Mouse (Mus musculus) heart, embryonic 13.5 days (tissue): ENCODE results near the gene Gm20441. TPM values are rescaled to one million over a fixed set of nuclear protein-coding genes. Genes with fewer than 3 reads are reported as not detected.

Source experiments
- ATAC-seq: fragments of 200-750 bp; cut with Nextera tagmentation; 2 replicates; pipeline ENCODE4 v1.8.0; 2017; ENCODE audit warnings: moderate TSS enrichment; ENCODE audit not compliant: insufficient number of reproducible peaks, low FRiP score, low TSS enrichment; ENCODE audit errors: extremely low read depth
- H3K27ac ChIP-seq: fragments of 300-500 bp; sonication (generic); replicated peaks from 2 replicates; pipeline ENCODE4 v1.5.1; 2015; ENCODE audit warnings: moderate library complexity, mild to moderate bottlenecking, inconsistent platforms
- H3K27me3 ChIP-seq: fragments of 300-500 bp; sonication (generic); replicated peaks from 2 replicates; pipeline ENCODE4 v1.6.1; 2015; ENCODE audit warnings: mild to moderate bottlenecking, inconsistent platforms
- H3K36me3 ChIP-seq: fragments of 300-500 bp; sonication (generic); 2 replicates; pipeline ENCODE4 v1.6.1; 2015; ENCODE audit warnings: mild to moderate bottlenecking, inconsistent platforms
- H3K4me1 ChIP-seq: fragments of 300-500 bp; sonication (generic); 2 replicates; pipeline ENCODE4 v1.6.1; 2015; ENCODE audit warnings: inconsistent platforms
- H3K4me2 ChIP-seq: fragments of 300-500 bp; sonication (generic); 2 replicates; pipeline ENCODE4 v1.6.1; 2015; ENCODE audit warnings: inconsistent platforms, mild to moderate bottlenecking, moderate library complexity
- H3K4me3 ChIP-seq: fragments of 300-500 bp; sonication (generic); 2 replicates; pipeline ENCODE4 v1.5.1; 2015; ENCODE audit warnings: moderate library complexity, mild to moderate bottlenecking, inconsistent platforms
- H3K9ac ChIP-seq: fragments of 300-500 bp; sonication (generic); 2 replicates; pipeline ENCODE4 v1.6.1; 2015; ENCODE audit warnings: inconsistent platforms, mild to moderate bottlenecking, moderate library complexity
- H3K9me3 ChIP-seq: fragments of 300-500 bp; sonication (generic); 2 replicates; pipeline ENCODE4 v1.6.1; 2016; ENCODE audit warnings: inconsistent platforms
- WGBS: fragments of 180-500 bp; shearing (Covaris S2); methylation state at CpG from one replicate; pipeline ENCODE4 v1.1.7; 2015; ENCODE audit warnings: mixed read lengths; 5-methylcytosine and 5-hydroxymethylcytosine counted together
- polyA plus RNA-seq: library from polyadenylated mRNA; unstranded; fragments of >200 nt; fragmentation: Nextera tagmentation; extraction: Ambion mirVana; gene quantifications from 2 replicates; pipeline ENCODE4 v1.2.1, GENCODE M21; 2015

The Gm20441 gene
- polyA plus RNA-seq, 1 experiment from 2014 or later: not detected

DNA sequence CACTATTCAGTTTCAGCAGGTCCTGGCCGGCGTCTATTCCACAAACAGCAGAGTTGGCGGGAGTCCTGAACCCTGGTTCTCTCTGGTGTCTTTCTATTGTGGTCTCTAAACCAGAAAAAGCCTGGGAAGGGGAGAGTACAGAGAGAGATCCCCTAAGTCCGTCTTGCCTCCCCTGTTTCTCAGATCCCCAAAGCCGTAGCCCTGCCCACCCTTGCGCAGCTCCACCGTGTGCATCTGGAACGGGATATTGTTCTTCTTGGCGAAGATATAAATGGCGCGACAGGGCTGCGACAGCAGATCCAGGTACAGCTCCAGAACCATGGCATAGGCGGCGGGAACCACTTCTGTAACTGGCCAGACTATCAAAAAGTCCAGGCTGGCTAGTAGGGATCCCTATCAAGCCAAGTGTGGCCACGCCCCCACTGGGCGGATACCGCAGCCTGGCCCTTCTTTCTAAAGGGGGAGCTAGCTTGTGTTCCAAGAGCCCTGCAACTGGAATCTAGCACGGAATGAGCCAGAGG lies 17.5 kb upstream of the Gm20441 start, which contains the start of gene Gstt1:
TSS of gene Gstt1 (minus strand) at position 409 of the 521 bp plus-strand sequence.
- H3K4me1 ChIP-seq: peaks cover 18% of the 10 kb centered on the region
- no peak within 1 kb of the TSS; the same call in 1 of the 2 replicates for H3K27ac ChIP-seq
- H3K4me2 ChIP-seq: peak within 1 kb of the TSS; percentile 96
- no peak for ATAC-seq
- H3K9ac ChIP-seq: peak within 1 kb of the TSS; percentile 79
- H3K27me3 ChIP-seq: peaks cover 28% of the 10 kb centered on the region
- no peaks in the 10 kb centered on the region for H3K36me3 ChIP-seq
- 1% methylated on average over 18 of the region's 18 CpGs for WGBS
- H3K9me3 ChIP-seq: no peaks in the 10 kb centered on the region
- peak within 1 kb of the TSS; percentile 56 for H3K4me3 ChIP-seq

DNA sequence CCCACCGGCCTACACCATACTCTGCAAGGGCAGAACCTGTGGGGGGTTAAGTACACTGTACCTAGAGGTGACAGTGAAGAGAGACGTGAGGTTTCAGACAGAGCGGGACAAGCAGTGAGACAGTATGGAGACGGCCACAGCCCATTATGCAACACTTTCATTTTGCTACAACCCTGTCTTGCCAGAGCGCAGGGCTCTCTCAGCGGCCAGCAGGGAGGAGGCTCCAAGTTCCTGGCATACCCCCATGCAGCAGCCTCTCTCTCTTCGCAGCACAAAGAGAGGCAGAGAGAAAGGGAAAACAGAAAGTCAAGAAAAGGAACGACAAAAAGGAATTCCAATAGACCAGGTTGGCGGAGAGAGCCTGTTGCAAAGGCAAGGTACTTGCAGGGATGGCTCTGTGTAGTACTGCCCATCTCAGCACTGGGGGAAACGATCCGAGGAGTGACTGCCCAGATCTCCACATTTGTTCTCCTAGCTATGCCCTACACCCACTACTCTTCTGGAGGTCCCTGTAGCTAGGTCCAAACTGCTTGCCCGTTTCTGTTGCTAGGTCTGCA lies 16.9 kb upstream of the Gm20441 start:
- H3K27me3 ChIP-seq: peaks cover 25% of the 10 kb centered on the region
- 1% methylated on average over 12 of the region's 12 CpGs for WGBS
- ATAC-seq: no peak
- peak overlapping the region; percentile 96 for H3K4me2 ChIP-seq
- H3K27ac ChIP-seq: no peak overlapping the region; the same call in 1 of the 2 replicates
- peaks cover 18% of the 10 kb centered on the region for H3K4me1 ChIP-seq
- peak overlapping the region; percentile 56 for H3K4me3 ChIP-seq
- peak overlapping the region; percentile 79 for H3K9ac ChIP-seq
- H3K36me3 ChIP-seq: no peaks in the 10 kb centered on the region
- no peaks in the 10 kb centered on the region for H3K9me3 ChIP-seq

DNA sequence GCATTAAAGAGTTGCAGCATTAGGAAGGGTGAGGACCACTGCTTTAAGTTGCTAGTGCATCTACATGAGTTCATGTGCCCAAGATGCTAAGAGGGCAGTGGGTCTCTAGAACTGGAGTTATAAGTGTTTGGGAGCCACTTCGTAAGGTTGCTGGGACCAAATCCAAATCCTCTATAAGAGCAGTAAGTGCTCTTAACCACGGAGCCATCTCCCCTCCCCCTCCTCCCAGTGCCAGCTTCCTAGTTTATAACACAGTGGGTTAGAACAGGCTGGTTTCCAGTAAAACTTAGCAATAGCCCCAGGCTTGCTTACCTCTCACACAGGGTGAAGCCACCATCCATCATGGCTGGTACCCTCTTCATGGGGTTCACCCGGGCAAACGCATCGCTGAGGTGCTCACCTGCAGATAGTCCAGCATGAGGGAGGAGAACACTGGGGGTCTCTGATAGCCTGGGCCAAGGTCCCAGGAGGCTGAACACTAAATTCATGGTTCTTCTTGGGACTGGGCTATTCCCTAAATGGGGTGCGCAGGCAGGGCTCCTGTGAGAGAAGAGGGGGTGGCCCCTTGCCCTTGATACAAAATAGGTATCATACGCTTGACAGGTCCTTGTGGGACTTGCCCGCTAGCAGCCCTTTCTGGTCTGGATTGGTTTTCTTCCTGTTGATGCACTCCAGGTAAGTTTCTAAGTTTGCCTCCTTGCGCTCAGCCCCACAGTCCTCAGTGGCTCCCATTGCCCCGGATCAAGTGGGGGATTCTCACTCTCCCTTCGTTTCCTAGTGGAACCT lies 16.2 kb upstream of the Gm20441 start:
- no peaks in the 10 kb centered on the region for H3K9me3 ChIP-seq
- H3K36me3 ChIP-seq: no peaks in the 10 kb centered on the region
- ATAC-seq: no peak
- peak overlapping the region; percentile 56 for H3K4me3 ChIP-seq
- peaks cover 18% of the 10 kb centered on the region for H3K4me1 ChIP-seq
- 37% methylated on average over 11 of the region's 11 CpGs for WGBS
- H3K27ac ChIP-seq: no peak overlapping the region
- peak overlapping the region; percentile 96 for H3K4me2 ChIP-seq
- H3K27me3 ChIP-seq: peaks cover 25% of the 10 kb centered on the region
- H3K9ac ChIP-seq: peak overlapping the region; percentile 79

DNA sequence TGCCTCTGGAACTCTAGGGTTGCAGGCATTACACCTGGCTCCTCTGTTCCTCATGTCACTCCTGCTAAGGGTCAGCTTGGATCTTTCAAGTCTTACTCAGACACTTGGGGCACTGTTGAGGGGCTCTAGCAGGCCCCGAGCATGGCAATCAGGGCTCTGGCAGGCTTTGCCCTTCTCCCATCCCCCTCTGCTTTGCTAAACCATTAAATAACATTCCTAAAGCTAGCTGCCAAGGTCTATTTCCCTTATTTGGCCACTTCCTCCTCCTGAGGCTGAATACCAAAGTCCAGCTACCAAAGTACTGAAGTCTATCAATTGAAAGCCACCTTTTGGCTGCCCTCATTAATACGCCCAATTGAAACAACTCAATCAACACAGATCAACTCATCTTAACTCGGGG lies 14.1 kb upstream of the Gm20441 start:
- ATAC-seq: no peak
- Histone ChIP-seq H3K36me3 (no peaks in the 10 kb centered on the region), H3K27me3 (peaks cover 14% of the 10 kb centered on the region; the same call in 1 of the 2 replicates), H3K4me2 (no peak overlapping the region), H3K9me3 (no peaks in the 10 kb centered on the region), H3K4me3 (no peak overlapping the region), H3K27ac (no peak overlapping the region), H3K9ac (no peak overlapping the region), H3K4me1 (peaks cover 18% of the 10 kb centered on the region)
- 37% methylated on average over 3 of the region's 3 CpGs for WGBS

DNA sequence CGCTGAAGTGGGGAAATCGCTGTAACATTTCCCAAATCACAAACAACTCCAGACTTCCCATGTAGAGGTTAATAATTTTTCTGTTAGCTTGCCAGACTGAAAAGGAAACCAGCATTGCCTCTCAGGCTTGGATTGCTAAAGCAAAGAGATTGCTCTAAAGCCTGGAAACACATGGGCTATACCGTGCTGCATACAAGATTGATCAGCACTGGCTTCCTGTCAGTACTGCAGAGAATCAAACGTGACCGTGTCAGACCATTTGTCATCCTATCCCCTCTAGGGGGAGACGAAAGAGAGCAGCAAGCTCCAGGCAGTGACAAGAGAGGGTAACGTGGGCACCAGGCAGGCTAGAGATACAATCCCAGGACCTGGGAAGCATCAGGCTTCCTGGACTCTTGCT lies 10.0 kb upstream of the Gm20441 start:
- WGBS: 17% methylated on average over 7 of the region's 7 CpGs
- ATAC-seq: no peak
- no peak overlapping the region for H3K27ac ChIP-seq

DNA sequence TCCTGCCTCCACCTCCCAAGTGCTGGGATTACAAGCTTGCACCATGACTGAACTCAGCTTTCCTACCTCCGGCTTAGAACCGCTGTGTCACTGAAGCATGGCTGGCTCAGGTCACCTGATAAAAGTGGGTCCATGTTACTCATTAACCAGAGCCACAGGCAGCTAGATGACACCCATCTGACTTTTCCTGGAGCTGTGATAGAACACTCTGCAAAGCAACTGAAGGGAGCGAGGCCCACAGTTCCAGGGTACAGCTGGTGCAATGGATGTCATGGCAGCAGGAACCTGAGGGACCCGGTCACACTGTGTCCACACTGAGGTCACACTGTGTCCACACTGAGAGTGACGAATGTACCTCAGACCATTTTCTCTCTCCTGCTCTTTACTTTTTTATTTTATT lies 9.1 kb upstream of the Gm20441 start:
- WGBS: 84% methylated on average over 5 of the region's 5 CpGs
- H3K27me3 ChIP-seq: no peaks in the 10 kb centered on the region; the same call in 1 of the 2 replicates

More for the DNA sequence above, 10.0 kb upstream of the Gm20441 start:
- peaks cover 5% of the 10 kb centered on the region; the same call in 1 of the 2 replicates for H3K4me1 ChIP-seq
- no peak overlapping the region for H3K9ac ChIP-seq
- H3K27me3 ChIP-seq: peaks cover 2% of the 10 kb centered on the region; the same call in 1 of the 2 replicates
- no peaks in the 10 kb centered on the region for H3K9me3 ChIP-seq
- no peak overlapping the region for H3K4me3 ChIP-seq
- H3K4me2 ChIP-seq: no peak overlapping the region
- H3K36me3 ChIP-seq: no peaks in the 10 kb centered on the region

DNA sequence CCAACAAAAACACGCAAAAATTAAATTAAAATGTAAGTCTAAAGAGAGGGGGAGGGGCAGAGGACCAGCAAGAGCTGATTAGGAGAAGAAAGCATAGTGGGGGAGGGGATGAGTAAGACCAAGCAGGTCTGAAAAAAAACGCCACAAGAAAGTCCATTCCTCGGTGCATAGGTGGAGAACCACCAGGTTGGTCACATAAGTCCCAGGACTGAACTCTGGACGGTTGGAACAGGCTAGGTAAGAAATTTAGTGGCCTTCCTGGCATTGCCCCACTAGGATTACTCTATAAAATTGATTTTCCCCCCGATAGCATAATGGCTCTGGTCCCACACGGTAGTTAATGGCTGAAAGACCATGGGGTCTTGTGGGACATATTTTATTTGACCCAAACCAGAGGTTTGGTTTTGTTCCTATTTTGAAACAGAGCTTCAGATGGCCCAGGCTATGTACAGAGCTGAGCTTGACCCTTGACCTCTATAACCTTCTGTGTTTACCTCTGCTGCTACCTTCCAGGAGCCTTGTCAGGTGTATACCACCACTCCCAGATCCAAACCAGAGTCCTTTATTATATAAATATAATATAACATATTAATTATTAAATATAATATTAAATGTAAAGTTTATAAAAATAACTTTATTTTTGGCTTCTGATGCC lies 8.5 kb upstream of the Gm20441 start:
- no peak overlapping the region for H3K27ac ChIP-seq
- no peak overlapping the region for H3K4me3 ChIP-seq
- H3K27me3 ChIP-seq: no peaks in the 10 kb centered on the region; the same call in 1 of the 2 replicates
- ATAC-seq: no peak
- H3K36me3 ChIP-seq: no peaks in the 10 kb centered on the region
- H3K4me2 ChIP-seq: no peak overlapping the region
- WGBS: 65% methylated on average over 6 of the region's 6 CpGs
- H3K9ac ChIP-seq: no peak overlapping the region
- no peaks in the 10 kb centered on the region for H3K4me1 ChIP-seq
- no peaks in the 10 kb centered on the region for H3K9me3 ChIP-seq

More for the DNA sequence above, 9.1 kb upstream of the Gm20441 start:
- Histone ChIP-seq H3K4me2 (no peak overlapping the region), H3K27ac (no peak overlapping the region), H3K4me1 (peaks cover 2% of the 10 kb centered on the region; the same call in 1 of the 2 replicates), H3K4me3 (no peak overlapping the region), H3K36me3 (no peaks in the 10 kb centered on the region), H3K9ac (no peak overlapping the region), H3K9me3 (no peaks in the 10 kb centered on the region)
- no peak for ATAC-seq

DNA sequence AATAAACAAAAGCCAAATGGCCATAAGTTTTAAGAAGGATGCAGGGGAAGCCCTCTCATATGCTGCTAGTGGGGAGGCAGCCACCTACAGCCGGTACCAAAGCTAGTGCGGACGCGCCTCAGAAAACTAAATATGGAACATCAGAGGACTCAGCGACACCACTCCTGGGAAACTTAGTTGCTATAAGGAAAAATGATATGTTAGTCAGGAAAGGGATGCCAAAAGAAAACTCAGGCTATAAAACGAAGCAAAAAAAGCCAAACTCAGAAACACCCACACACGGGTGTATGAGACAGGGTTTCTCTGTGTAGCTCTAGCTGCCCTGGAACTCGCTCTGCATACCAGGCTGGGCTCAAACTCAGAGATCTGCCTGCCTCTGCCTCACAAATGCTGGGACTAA lies 7.5 kb upstream of the Gm20441 start:
- Histone ChIP-seq H3K9me3 (no peaks in the 10 kb centered on the region), H3K4me2 (no peak overlapping the region), H3K9ac (no peak overlapping the region), H3K27ac (no peak overlapping the region), H3K27me3 (peaks cover 4% of the 10 kb centered on the region; the same call in 1 of the 2 replicates), H3K4me1 (no peaks in the 10 kb centered on the region), H3K4me3 (no peak overlapping the region), H3K36me3 (no peaks in the 10 kb centered on the region)
- ATAC-seq: no peak
- 84% methylated on average over 8 of the region's 8 CpGs for WGBS

DNA sequence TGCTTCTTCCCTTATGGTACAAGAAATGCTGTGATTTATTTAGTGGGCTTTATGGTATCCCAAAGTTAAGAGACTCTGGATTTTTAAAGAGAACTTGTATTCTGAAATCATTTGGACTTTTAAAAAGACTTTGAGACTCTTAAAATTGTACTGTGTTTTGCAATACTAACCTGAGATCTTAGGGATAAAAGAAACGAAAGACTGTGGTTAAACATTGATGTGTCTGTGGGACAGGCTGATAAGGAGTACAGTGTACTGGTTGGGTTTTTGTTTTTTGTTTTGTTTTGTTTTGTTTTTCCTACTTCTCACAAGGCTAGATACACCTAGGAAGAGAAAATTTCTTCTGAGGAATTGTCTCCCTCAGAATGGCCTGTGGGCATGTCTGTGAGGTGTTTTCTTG lies 4.7 kb upstream of the Gm20441 start:
- 65% methylated on average over 1 of the region's 1 CpGs for WGBS
- no peak for ATAC-seq
- Histone ChIP-seq H3K4me2 (no peak overlapping the region), H3K4me1 (peaks cover 6% of the 10 kb centered on the region), H3K4me3 (no peak overlapping the region), H3K27ac (no peak overlapping the region), H3K9ac (no peak overlapping the region), H3K27me3 (peaks cover 14% of the 10 kb centered on the region), H3K36me3 (no peaks in the 10 kb centered on the region), H3K9me3 (no peaks in the 10 kb centered on the region)

DNA sequence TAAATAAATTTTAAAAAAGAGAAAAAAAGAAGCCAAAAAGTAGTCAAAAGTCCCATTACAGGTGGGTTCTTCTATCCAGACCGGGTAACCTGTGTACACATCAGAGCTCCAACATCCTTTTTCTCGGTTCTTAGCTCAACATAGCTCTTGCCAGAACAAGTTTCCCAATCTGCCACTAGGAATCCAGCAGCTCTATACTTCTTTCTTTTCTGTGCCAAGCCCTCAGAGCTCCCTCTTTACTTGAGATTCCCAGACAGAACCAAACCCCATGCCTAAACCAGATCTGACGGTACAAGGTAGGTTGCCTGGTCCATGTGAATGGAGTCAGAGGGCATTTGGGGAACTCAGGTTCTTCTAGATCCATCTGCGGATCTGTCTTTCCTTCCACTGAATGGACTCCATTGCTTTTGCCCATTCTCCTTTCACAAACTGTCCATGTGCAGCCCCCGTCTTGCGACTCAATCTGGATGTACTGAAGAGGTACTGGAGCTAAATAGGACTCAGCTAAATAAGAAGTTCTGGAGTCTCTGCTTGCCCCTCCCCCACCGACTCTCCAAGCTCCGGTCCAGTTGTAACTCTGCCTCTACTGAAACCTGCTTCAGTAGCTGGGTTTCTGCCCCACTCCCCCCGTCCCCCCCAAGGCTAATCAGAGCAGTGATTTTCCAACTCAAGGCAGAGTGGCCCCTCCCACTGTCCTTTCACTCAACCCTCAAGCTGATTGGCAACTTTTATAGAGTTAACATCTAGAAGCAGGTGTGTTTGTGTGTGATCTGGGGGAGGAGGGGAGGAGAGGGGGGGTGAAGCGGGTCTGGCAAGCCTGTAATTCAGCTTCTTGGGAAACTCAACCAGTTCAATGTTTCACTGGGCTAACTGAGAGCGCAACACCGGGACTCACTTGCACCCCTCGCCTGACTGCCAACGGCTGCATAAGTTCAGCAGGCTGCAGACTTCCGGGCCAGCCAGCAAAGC lies 1.3 kb downstream of the Gm20441 start:
- Histone ChIP-seq H3K27me3 (peaks cover 42% of the 10 kb centered on the region), H3K36me3 (no peaks in the 10 kb centered on the region), H3K9me3 (peaks cover 3% of the 10 kb centered on the region; the same call in 1 of the 2 replicates), H3K4me2 (peak overlapping the region; percentile 94), H3K27ac (no peak overlapping the region), H3K9ac (no peak overlapping the region), H3K4me1 (peaks cover 9% of the 10 kb centered on the region), H3K4me3 (peak overlapping the region; percentile 57; the same call in 1 of the 2 replicates)
- no peak for ATAC-seq
- 34% methylated on average over 15 of the region's 15 CpGs for WGBS
